Mouse (Mus musculus) erythroblast, embryonic 14.5 days (primary cell): ENCODE data around the gene Dusp14. TPM values are rescaled to one million over a fixed set of nuclear protein-coding genes. Genes with fewer than 3 reads are reported as not detected.

Source experiments
- H3K27me3 ChIP-seq: 2 replicates; pipeline ENCODE4 v1.6.1; 2012; ENCODE audit warnings: inconsistent platforms; ENCODE audit not compliant: control insufficient read depth
- H3K36me3 ChIP-seq: 2 replicates; pipeline ENCODE4 v1.6.1; 2012; ENCODE audit warnings: mild to moderate bottlenecking, inconsistent platforms; ENCODE audit not compliant: control insufficient read depth
- H3K4me1 ChIP-seq: 2 replicates; pipeline ENCODE4 v1.6.1; 2012; ENCODE audit warnings: inconsistent platforms; ENCODE audit not compliant: control insufficient read depth
- H3K4me3 ChIP-seq: replicated peaks from 2 replicates; pipeline ENCODE3; 2012; ENCODE audit warnings: moderate library complexity, mild to moderate bottlenecking, inconsistent platforms
- H3K9me3 ChIP-seq: 2 replicates; pipeline ENCODE4 v1.6.1; 2012; ENCODE audit warnings: low read length, inconsistent platforms, mixed read lengths; ENCODE audit not compliant: control insufficient read depth
- GATA1 ChIP-seq: IDR thresholded peaks from 2 replicates; pipeline ENCODE4 v1.6.1; 2012; ENCODE audit warnings: low read length, inconsistent platforms, mixed read lengths
- TAL1 ChIP-seq: IDR thresholded peaks from 3 replicates; pipeline ENCODE4 v1.6.1; 2012; ENCODE audit warnings: low read length, inconsistent platforms, mixed read lengths
- polyA plus RNA-seq: library from polyadenylated mRNA; stranded (reverse); fragments of >175 nt; gene quantifications from 2 replicates; pipeline ENCODE4 v1.2.3, GENCODE M21; 2012

Dusp14 gene
- polyA plus RNA-seq, 1 experiment, result not detected

GRCm38 (mm10) chr11:84090572-84090971 lies 21.5 kb upstream of the Dusp14 start:
- H3K4me1 ChIP-seq, result no peaks in the 10 kb centered on the region
- no peak overlapping the region for H3K4me3 ChIP-seq
- no peaks in the 10 kb centered on the region for H3K27me3 ChIP-seq
- no peaks in the 10 kb centered on the region for H3K9me3 ChIP-seq
- H3K36me3 ChIP-seq, result peaks cover 46% of the 10 kb centered on the region
- TF ChIP-seq TAL1 (no peak), GATA1 (no peak)

- H3K9me3 ChIP-seq, result no peaks in the 10 kb centered on the region
- no peaks in the 10 kb centered on the region for H3K27me3 ChIP-seq
- peaks cover 49% of the 10 kb centered on the region for H3K36me3 ChIP-seq
- TF ChIP-seq TAL1, result no peak
- no peak for TF ChIP-seq GATA1
- H3K4me3 ChIP-seq, result no peak overlapping the region
- no peaks in the 10 kb centered on the region for H3K4me1 ChIP-seq
Measured at GRCm38 (mm10) chr11:84081901-84082300, 12.8 kb upstream of the Dusp14 start.

- TF ChIP-seq TAL1 (no peak), GATA1 (no peak)
- Histone ChIP-seq H3K4me1 (no peaks in the 10 kb centered on the region), H3K36me3 (peaks cover 39% of the 10 kb centered on the region)
Measured at GRCm38 (mm10) chr11:84080327-84080726, 11.3 kb upstream of the Dusp14 start.

GRCm38 (mm10) chr11:84079887-84080286 lies 10.8 kb upstream of the Dusp14 start:
- H3K36me3 ChIP-seq, result peaks cover 39% of the 10 kb centered on the region

More at GRCm38 (mm10) chr11:84080327-84080726, 11.3 kb upstream of the Dusp14 start:
- no peaks in the 10 kb centered on the region for H3K27me3 ChIP-seq
- H3K4me3 ChIP-seq, result no peak overlapping the region
- no peaks in the 10 kb centered on the region for H3K9me3 ChIP-seq

DNA sequence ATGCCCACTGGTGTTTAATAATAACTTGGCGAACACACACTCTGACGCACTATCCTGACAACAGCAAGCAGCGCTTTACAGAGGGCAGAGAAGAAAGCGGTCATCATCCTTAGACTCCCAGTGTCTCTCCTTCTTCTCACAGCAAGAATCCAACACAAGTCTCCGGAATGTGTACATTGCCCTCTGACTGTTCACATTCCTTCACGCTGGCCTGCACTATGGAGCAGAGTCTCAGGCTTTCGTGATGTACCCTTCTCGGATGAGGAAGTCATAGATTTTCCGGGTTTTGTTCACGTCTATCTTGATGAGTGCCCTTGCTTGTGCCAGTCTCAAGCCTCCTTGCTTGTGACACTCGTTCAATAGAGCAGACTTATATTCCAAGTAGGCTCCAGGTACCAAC lies 10.3 kb upstream of the Dusp14 start:
- Histone ChIP-seq H3K27me3 (no peaks in the 10 kb centered on the region), H3K4me3 (no peak overlapping the region), H3K9me3 (no peaks in the 10 kb centered on the region), H3K4me1 (no peaks in the 10 kb centered on the region), H3K36me3 (peaks cover 38% of the 10 kb centered on the region)
- TF ChIP-seq GATA1 (no peak), TAL1 (no peak)

More at GRCm38 (mm10) chr11:84079887-84080286, 10.8 kb upstream of the Dusp14 start:
- Histone ChIP-seq H3K27me3 (no peaks in the 10 kb centered on the region), H3K9me3 (no peaks in the 10 kb centered on the region), H3K4me3 (no peak overlapping the region), H3K4me1 (no peaks in the 10 kb centered on the region)
- TF ChIP-seq GATA1 (no peak), TAL1 (no peak)

DNA sequence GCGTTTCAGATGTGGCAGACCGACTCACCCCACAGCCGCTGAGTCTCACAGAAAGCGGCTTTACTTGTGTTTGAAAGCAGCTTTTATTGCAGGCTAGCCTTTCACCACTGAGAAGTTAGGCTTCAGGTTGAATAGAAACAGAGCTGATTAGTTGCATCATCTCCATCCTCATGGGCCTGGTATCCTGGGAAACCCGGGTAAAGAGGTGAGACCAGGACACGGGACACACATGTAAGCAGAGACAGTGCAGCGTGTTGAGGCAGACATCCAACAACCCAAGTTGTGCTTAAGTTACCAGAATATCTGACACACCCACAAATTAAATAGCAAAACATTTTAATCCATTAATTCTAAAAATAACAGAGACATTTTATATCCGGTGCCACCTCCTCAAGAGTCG lies 9.5 kb upstream of the Dusp14 start:
- TF ChIP-seq GATA1, result no peak
- no peak for TF ChIP-seq TAL1
- H3K9me3 ChIP-seq, result no peaks in the 10 kb centered on the region
- no peak overlapping the region for H3K4me3 ChIP-seq
- H3K4me1 ChIP-seq, result no peaks in the 10 kb centered on the region
- peaks cover 36% of the 10 kb centered on the region for H3K36me3 ChIP-seq
- H3K27me3 ChIP-seq, result no peaks in the 10 kb centered on the region

GRCm38 (mm10) chr11:84077008-84077407 lies 7.9 kb upstream of the Dusp14 start:
- no peaks in the 10 kb centered on the region for H3K4me1 ChIP-seq
- H3K4me3 ChIP-seq, result no peak overlapping the region
- H3K9me3 ChIP-seq, result no peaks in the 10 kb centered on the region
- H3K27me3 ChIP-seq, result no peaks in the 10 kb centered on the region
- peaks cover 24% of the 10 kb centered on the region for H3K36me3 ChIP-seq
- TF ChIP-seq TAL1, result no peak

DNA sequence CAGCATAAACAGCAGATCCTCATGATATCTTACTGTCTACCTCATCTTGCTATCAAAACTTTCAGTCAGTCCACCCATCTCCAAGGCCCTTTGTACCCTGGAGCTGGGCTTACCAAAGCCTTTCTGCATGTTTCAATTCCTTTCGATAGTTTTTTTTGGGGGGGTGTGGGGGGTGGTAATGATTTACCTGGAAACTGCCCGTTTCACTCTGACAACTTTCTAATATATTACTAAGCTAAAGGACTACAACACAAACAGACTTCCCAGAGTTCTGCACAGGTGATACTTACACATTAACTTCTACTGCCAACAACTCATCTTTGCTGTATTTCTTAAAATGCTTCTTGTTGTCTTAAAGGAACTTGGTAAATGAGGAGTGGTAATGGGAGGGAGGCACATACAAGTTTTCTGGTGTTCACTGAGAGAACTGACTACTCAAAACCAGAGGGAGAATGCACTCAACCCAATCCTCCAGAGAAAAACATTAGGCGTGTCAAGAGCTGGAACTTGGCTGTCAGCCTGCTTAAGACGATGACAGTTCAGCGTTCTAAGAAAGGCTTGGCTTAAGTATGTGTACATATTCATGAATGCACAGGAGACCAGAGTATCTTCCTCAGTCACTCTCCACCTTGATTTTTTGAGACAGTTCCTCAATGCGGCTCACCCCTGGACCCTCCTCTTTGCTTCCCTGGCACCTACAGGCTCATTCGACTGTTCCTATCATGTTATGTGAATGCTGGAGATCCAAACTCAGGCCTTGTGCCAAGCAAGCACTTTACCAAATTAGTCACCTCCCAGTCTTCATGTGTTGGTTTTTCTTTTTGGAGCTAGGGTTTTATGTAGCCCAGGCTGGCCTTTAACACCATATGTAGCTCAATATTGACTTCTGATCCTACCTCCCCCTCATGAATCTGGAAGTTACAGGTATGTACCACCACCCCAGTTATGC lies 5.0 kb upstream of the Dusp14 start:
- Histone ChIP-seq H3K4me3 (no peak overlapping the region), H3K36me3 (peaks cover 8% of the 10 kb centered on the region), H3K27me3 (peaks cover 22% of the 10 kb centered on the region), H3K9me3 (no peaks in the 10 kb centered on the region; the same call in 1 of the 2 replicates), H3K4me1 (no peaks in the 10 kb centered on the region)
- TF ChIP-seq TAL1, result no peak
- no peak for TF ChIP-seq GATA1

- TF ChIP-seq TAL1 (no peak), GATA1 (no peak)
- Histone ChIP-seq H3K27me3 (peaks cover 32% of the 10 kb centered on the region), H3K4me3 (no peak overlapping the region), H3K4me1 (peaks cover 5% of the 10 kb centered on the region), H3K36me3 (no peaks in the 10 kb centered on the region), H3K9me3 (peaks cover 5% of the 10 kb centered on the region; the same call in 1 of the 2 replicates)
Measured at GRCm38 (mm10) chr11:84072904-84073651, 4.0 kb upstream of the Dusp14 start.
